Mouse (Mus musculus): ENCODE data around the gene Tlcd1. TPM values are rescaled to one million over a fixed set of nuclear protein-coding genes. Genes with fewer than 3 reads are reported as not detected.
A peak's percentile ranks its signal among the peaks of the same experiment; 100 is the strongest.
"Not testable (repeated sequence)": the region's sequence is repeated elsewhere in the genome, so short reads cannot be mapped to it uniquely, and the experiment has no call there.

Tlcd1 gene
- polyA plus RNA-seq, 1 experiment from 2014 or later: 9.9 TPM

GRCm38 (mm10) chr11:78182961-78183844, 6.7 kb downstream of the Tlcd1 start, which contains the start of gene Rpl23a:
Gene Rpl23a (minus strand): TSS chr11:78183584.
- peak within 1 kb of the TSS; percentile 85 for H3K4me3 ChIP-seq (ENCODE audit: low read depth, low read length)
- H3K4me1 ChIP-seq (ENCODE audit: control insufficient read depth, insufficient read depth, low read length): peaks cover 19% of the 10 kb centered on the region
- peak within 1 kb of the TSS; percentile 89 for H3K27ac ChIP-seq (ENCODE audit: low read depth, low read length)
- peak; percentile 85 for ATAC-seq (ENCODE audit: insufficient read depth, low FRiP score, low TSS enrichment)
- H3K9me3 ChIP-seq (ENCODE audit: control insufficient read depth, low read length): no peaks in the 10 kb centered on the region
- H3K27me3 ChIP-seq (ENCODE audit: control insufficient read depth, insufficient read depth, low read length): no peaks in the 10 kb centered on the region
- DNase-seq (ENCODE audit: low spot score): peak; percentile 87
- H3K36me3 ChIP-seq (ENCODE audit: control insufficient read depth, insufficient read depth, low read length): peaks cover 7% of the 10 kb centered on the region; the same call in 1 of the 2 replicates
- WGBS: under 1% methylated on average over 38 of the region's 38 CpGs
- H3K9ac ChIP-seq (ENCODE audit: low read length): peak within 1 kb of the TSS; percentile 87
- H3K4me2 ChIP-seq (ENCODE audit: low read depth): peak within 1 kb of the TSS; percentile 61

- ATAC-seq (ENCODE audit: insufficient read depth, low FRiP score, low TSS enrichment): 0 out of 2 replicates have a peak, but pooled peaks have one; percentile 8
- no peak overlapping the region for H3K27ac ChIP-seq (ENCODE audit: low read depth, low read length)
- no peak for DNase-seq (ENCODE audit: low spot score)
- WGBS: 51% methylated on average over 10 of the region's 10 CpGs
- H3K9ac ChIP-seq (ENCODE audit: low read length): no peak overlapping the region
- no peaks in the 10 kb centered on the region for H3K9me3 ChIP-seq (ENCODE audit: control insufficient read depth, low read length)
- H3K4me1 ChIP-seq (ENCODE audit: control insufficient read depth, insufficient read depth, low read length): peaks cover 15% of the 10 kb centered on the region
- peaks cover 7% of the 10 kb centered on the region; the same call in 1 of the 2 replicates for H3K36me3 ChIP-seq (ENCODE audit: control insufficient read depth, insufficient read depth, low read length)
- H3K4me3 ChIP-seq (ENCODE audit: low read depth, low read length): no peak overlapping the region
- H3K27me3 ChIP-seq (ENCODE audit: control insufficient read depth, insufficient read depth, low read length): no peaks in the 10 kb centered on the region
- peak overlapping the region; percentile 61 for H3K4me2 ChIP-seq (ENCODE audit: low read depth)
Measured at GRCm38 (mm10) chr11:78183884-78184514, 7.5 kb downstream of the Tlcd1 start.

- ATAC-seq (ENCODE audit: insufficient read depth, low FRiP score, low TSS enrichment): not testable (repeated sequence)
- WGBS: 92% methylated on average over 6 of the region's 6 CpGs
- peaks cover 12% of the 10 kb centered on the region for H3K4me1 ChIP-seq (ENCODE audit: control insufficient read depth, insufficient read depth, low read length)
Measured at GRCm38 (mm10) chr11:78184702-78185101, 8.2 kb downstream of the Tlcd1 start.

GRCm38 (mm10) chr11:78188331-78189233, 12.1 kb downstream of the Tlcd1 start, which contains the start of gene Rab34:
Gene Rab34 (plus strand): TSS chr11:78188430.
- ATAC-seq (ENCODE audit: insufficient read depth, low FRiP score, low TSS enrichment): peak; percentile 69
- DNase-seq (ENCODE audit: low spot score): peak; percentile 88
- Histone ChIP-seq H3K9ac (ENCODE audit: low read length) (peak within 1 kb of the TSS; percentile 83), H3K4me1 (ENCODE audit: control insufficient read depth, insufficient read depth, low read length) (peaks cover 7% of the 10 kb centered on the region; the same call in 1 of the 2 replicates), H3K9me3 (ENCODE audit: control insufficient read depth, low read length) (no peaks in the 10 kb centered on the region), H3K4me2 (ENCODE audit: low read depth) (peak within 1 kb of the TSS; percentile 52), H3K36me3 (ENCODE audit: control insufficient read depth, insufficient read depth, low read length) (peaks cover 8% of the 10 kb centered on the region), H3K27me3 (ENCODE audit: control insufficient read depth, insufficient read depth, low read length) (no peaks in the 10 kb centered on the region), H3K27ac (ENCODE audit: low read depth, low read length) (peak within 1 kb of the TSS; percentile 92), H3K4me3 (ENCODE audit: low read depth, low read length) (peak within 1 kb of the TSS; percentile 65)
- WGBS: under 1% methylated on average over 47 of the region's 80 CpGs

More at GRCm38 (mm10) chr11:78184702-78185101, 8.2 kb downstream of the Tlcd1 start:
- not testable (repeated sequence) for DNase-seq (ENCODE audit: low spot score); H3K27me3 ChIP-seq (ENCODE audit: control insufficient read depth, insufficient read depth, low read length); H3K4me3 ChIP-seq (ENCODE audit: low read depth, low read length); H3K4me2 ChIP-seq (ENCODE audit: low read depth); H3K36me3 ChIP-seq (ENCODE audit: control insufficient read depth, insufficient read depth, low read length); H3K9ac ChIP-seq (ENCODE audit: low read length); H3K27ac ChIP-seq (ENCODE audit: low read depth, low read length); H3K9me3 ChIP-seq (ENCODE audit: control insufficient read depth, low read length)

- ATAC-seq (ENCODE audit: insufficient read depth, low FRiP score, low TSS enrichment) (peak; percentile 90), DNase-seq (ENCODE audit: low spot score) (peak; percentile 94)
- H3K27me3 ChIP-seq (ENCODE audit: control insufficient read depth, insufficient read depth, low read length): no peaks in the 10 kb centered on the region
- H3K9me3 ChIP-seq (ENCODE audit: control insufficient read depth, low read length): no peaks in the 10 kb centered on the region
- peaks cover 8% of the 10 kb centered on the region for H3K36me3 ChIP-seq (ENCODE audit: control insufficient read depth, insufficient read depth, low read length)
- H3K27ac ChIP-seq (ENCODE audit: low read depth, low read length): peak overlapping the region; percentile 92
- under 1% methylated on average over 42 of the region's 42 CpGs for WGBS
- peak overlapping the region; percentile 65 for H3K4me3 ChIP-seq (ENCODE audit: low read depth, low read length)
- H3K4me1 ChIP-seq (ENCODE audit: control insufficient read depth, insufficient read depth, low read length): peaks cover 7% of the 10 kb centered on the region; the same call in 1 of the 2 replicates
- peak overlapping the region; percentile 83 for H3K9ac ChIP-seq (ENCODE audit: low read length)
- peak overlapping the region; percentile 52 for H3K4me2 ChIP-seq (ENCODE audit: low read depth)
Measured at GRCm38 (mm10) chr11:78189234-78190040, 12.9 kb downstream of the Tlcd1 start.

GRCm38 (mm10) chr11:78190041-78190440, 13.5 kb downstream of the Tlcd1 start:
- Histone ChIP-seq H3K4me3 (ENCODE audit: low read depth, low read length) (peak overlapping the region; percentile 65; the same call in 1 of the 2 replicates), H3K9me3 (ENCODE audit: control insufficient read depth, low read length) (no peaks in the 10 kb centered on the region), H3K27ac (ENCODE audit: low read depth, low read length) (peak overlapping the region; percentile 92), H3K36me3 (ENCODE audit: control insufficient read depth, insufficient read depth, low read length) (peaks cover 8% of the 10 kb centered on the region), H3K27me3 (ENCODE audit: control insufficient read depth, insufficient read depth, low read length) (no peaks in the 10 kb centered on the region), H3K4me2 (ENCODE audit: low read depth) (peak overlapping the region; percentile 52), H3K9ac (ENCODE audit: low read length) (0 out of 2 replicates have a peak overlapping the region, but pooled peaks have one; percentile 19), H3K4me1 (ENCODE audit: control insufficient read depth, insufficient read depth, low read length) (peaks cover 7% of the 10 kb centered on the region; the same call in 1 of the 2 replicates)
- no peak for ATAC-seq (ENCODE audit: insufficient read depth, low FRiP score, low TSS enrichment)
- no peak for DNase-seq (ENCODE audit: low spot score)
- WGBS: 68% methylated on average over 6 of the region's 6 CpGs

GRCm38 (mm10) chr11:78193113-78193512, 16.6 kb downstream of the Tlcd1 start, which contains the start of gene Proca1:
Gene Proca1 (plus strand): TSS chr11:78193392.
- Histone ChIP-seq H3K4me1 (ENCODE audit: control insufficient read depth, insufficient read depth, low read length) (peaks cover 7% of the 10 kb centered on the region; the same call in 1 of the 2 replicates), H3K9me3 (ENCODE audit: control insufficient read depth, low read length) (no peaks in the 10 kb centered on the region), H3K27ac (ENCODE audit: low read depth, low read length) (no peak within 1 kb of the TSS), H3K4me3 (ENCODE audit: low read depth, low read length) (peak within 1 kb of the TSS; percentile 30), H3K9ac (ENCODE audit: low read length) (no peak within 1 kb of the TSS), H3K4me2 (ENCODE audit: low read depth) (peak within 1 kb of the TSS; percentile 46; the same call in 1 of the 2 replicates), H3K36me3 (ENCODE audit: control insufficient read depth, insufficient read depth, low read length) (peaks cover 8% of the 10 kb centered on the region), H3K27me3 (ENCODE audit: control insufficient read depth, insufficient read depth, low read length) (no peaks in the 10 kb centered on the region)
- 91% methylated on average over 1 of the region's 1 CpGs for WGBS
- ATAC-seq (ENCODE audit: insufficient read depth, low FRiP score, low TSS enrichment) (no peak), DNase-seq (ENCODE audit: low spot score) (no peak)
